Mouse (Mus musculus): ENCODE measurements around the gene Kdm2b.

The Kdm2b gene

DNA sequence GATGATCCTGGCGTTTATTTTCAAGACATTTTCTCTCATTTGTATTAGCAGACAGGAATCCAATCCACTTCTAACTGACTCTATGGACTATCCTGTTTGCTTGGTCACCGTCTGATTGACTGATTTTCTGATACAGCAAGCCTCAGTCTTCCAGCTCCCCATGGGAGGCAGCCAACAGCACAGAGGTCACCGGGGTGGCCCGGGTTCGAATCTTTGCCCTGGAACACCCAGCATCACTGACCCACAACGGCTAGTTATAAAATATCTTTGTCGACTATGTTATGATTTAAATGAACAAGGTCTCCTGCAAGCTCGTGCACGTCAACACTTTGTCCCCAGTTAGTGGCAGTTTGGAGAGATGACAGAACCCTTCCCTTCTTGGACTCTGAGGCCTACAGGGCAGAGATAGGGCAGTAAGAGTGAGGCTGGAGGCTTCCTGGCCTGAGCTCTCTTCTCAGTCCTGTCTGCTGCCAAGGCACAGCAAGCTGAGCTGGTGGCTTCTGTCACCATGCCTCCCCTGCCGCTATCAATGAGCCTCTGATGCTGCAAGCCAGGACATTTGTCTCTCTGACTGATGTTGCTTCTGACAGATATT, 65.7 kb downstream of the Kdm2b start:
- peak; percentile 14 for DNase-seq

DNA sequence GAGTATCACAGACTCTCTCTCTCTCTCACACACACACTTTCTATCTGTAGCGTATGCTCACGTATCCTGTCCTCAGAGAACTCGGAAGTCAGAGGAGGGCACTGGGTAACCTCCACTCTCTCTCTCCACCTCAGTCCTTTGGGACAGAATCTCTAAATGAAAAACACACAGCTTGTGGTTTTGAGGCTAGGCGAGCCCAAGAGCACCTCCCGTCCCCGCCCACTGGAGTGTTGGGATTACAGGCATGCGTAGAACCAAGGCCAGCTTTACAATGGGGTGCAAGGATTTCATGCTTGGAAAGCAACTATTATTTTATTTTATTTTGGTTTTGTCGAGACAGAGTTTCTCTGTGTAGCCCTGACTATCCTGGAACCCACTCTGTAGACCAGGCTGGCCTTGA, 67.7 kb downstream of the Kdm2b start:
- no peak for DNase-seq

DNA sequence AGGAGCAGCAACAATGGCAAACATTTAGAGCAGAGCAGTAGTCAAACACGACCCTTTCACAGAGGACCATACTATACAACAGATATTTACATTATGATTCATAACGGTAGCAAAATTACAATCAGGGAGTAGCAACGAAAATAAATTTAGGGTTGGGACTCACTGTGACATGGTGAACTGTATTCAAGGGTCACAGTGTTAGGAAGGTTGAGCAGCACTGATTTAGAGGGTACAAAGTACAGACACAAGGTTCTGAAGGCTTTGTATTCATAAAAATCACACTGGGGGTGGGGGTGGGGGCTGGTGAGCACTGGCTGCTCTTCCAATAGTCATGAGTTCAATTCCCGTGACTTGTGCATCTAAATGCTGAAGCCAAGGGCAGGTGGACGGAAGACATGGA, 69.1 kb downstream of the Kdm2b start:
- DNase-seq, result no peak

DNA sequence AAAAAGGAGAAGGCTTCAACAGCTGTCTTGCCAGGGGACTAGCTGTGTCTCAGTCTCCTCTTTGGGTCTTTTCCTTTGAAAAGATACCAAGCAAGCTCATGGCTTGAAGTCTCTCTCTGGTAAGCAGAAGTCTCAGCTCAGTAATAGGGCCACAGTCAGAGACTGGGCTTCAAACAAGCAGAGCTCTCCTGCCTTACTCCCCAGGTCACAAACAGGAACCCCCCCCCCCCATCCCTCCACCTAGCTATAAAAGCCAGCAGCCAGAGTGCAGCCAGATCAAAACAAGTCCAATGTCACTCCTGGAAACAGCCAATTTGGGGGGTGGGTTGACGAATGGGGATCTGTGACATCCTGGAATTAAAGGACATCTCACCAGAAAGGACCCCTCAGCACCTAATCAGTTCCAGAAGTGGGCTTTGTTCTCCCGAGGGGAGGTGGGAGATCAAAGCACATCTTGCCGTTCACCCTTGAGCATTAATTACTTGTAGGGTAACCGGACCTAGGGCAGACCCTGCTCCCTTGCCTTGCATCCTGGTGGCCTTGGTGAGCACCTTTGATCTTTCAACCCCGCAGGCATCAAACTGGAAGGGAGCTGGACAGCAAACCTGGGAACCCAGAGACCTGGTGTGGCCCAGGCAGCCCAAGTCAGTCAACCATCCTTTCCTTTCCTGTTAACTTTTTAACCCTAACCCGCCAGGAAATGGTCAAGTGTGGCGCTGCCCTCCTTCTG, 71.5 kb downstream of the Kdm2b start:
- no peak for DNase-seq

DNA sequence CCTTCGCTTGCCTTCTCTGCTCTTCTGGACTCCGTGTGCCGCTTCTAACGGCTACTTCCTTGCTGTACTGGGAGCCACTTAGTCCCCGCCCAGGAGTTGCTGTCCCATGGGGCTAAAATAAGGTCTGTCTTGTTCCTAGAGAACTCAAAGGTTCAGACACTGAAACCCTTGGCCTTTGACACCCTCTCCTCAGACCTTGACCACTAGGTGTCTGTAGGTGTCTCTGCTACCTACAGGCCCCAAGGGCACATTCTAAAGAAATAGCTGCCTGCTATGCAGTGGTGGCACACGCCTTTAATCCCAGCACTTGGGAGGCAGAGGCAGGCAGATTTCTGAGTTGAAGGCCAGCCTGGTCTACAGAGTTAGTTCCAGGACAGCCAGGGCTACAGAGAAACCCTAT, 73.5 kb downstream of the Kdm2b start:
- no peak for DNase-seq

DNA sequence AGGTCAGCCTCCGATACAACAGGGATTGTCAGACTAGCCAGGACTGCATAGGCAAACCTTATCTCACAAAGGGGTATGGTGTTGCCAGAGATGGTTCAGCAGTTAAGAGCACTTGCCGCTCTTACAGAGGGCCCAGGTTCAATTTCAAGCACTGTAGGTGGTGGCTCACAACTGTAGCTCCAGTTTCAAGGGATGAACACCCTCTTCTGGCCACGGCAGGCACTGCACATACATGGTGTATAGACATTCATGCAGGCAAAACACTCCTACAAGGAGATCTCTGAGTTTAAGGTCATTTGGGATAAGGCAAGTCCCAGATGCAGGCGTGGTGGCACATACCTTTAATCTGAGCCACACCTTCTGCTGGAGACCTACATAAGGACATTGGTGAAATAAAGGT, 76.8 kb downstream of the Kdm2b start:
- no peak for DNase-seq

DNA sequence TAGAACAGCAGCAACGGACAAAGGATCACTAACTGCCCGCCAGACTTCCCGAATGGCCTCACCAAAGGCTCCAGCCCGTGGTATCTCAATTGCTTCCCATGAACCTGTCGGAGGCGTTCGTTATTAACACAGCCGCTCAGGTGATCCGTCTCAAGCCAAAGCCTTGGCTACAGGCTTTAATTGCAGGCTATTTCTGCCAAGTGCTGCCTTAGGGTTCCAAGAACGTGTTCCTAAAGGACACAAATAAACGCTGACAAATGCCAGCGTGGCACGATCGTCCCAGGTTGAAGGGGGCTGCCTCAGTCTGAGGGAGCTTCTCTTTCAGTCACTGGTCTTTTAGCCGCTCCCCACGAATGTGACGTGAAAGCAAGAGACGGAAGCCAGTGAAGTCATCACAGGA, 80.1 kb downstream of the Kdm2b start:
- DNase-seq, result no peak

DNA sequence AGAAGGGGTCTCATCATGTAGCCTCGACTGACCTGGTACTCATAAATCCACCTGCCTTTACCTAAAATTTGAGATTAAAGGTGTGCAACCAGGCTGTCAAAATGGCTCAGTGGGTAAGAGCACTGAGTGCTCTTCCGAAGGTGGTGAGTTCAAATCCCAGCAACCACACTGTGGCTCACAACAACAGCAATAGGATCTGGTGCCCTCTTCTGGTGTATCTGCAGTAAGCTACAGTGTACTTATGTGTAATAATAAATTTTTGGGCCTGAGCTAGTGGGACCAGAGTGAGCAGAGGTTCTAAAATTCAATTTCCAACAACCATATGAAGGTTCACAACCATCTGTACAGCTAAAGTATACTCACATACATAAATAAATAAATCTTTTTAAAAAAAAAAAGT, 81.6 kb downstream of the Kdm2b start:
- no peak for DNase-seq

DNA sequence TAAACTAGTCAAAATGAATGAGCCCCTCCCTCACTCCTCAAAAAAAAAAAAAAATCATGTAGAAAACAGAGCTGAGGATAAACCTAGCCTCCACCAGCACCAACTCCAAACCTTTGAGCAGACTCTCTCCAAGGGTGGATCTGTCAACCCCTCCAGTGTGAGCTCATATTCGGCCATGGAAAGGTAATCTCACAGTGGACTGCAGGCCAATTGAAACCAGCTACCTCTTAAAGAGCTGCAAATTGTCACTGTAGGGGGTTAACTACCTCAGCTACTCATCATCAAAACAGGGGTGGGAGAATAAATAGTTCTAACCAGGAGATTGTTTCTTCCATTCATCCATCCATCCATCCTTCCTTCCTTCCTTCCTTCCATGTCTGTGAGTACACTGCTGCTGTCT, 82.4 kb downstream of the Kdm2b start:
- DNase-seq, result no peak

DNA sequence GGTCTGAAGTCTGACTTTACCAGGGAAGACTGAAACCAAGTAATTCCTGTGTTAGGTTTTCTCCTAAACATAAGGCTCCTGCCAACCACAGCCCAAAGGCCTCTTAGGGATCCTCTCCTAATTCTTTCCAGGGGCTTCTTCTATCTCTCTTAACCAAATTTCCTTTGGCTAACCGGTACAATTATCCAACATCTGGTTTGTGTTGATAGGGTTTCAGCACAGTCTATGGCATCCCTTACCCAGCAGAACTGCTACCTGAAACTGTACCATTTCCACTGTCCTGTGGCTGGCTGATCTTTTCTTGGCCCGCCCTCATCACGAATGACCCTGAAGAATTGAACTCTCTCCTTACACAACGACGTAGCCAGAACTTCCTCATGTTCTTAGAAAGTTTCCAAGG, 86.5 kb downstream of the Kdm2b start:
- DNase-seq, result no peak

DNA sequence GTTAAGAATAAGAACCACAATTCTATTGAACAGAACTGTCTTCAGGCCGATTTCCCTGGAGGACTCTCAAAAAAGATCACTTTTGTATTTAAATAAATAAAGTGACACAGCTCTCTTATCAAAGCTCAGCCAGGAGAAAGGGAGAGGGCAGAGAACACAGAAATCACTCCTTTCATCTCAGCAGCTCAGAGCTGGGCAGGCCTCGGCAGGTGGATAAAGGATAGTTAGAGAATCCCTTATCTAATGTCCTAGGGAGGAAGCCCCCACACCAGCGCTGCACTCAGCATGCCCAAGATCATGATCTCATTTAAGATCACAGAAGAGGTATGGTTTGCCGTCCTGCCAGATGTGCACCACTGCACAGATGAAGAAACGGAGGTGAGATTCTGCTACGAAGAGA, 87.4 kb downstream of the Kdm2b start:
- no peak for DNase-seq

DNA sequence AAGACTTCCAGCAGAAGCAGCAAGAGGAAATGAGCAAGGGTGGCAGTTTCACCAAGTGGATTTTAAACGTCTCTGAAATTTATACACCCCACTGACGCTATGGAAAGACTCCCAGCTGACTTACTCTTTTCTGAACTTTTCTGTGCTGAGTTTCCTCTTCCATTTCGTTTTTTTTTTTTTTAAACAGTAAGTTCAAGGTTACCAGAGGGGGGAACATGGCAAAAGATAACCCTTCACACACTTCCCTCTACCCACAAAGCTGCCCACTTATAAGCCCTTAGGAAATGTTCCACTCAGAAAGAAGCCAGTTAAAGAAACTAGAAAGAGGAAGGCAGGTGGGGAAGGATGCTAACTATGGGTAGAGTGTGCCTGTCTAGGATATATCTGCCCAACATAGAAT, 88.0 kb downstream of the Kdm2b start:
- no peak for DNase-seq

DNA sequence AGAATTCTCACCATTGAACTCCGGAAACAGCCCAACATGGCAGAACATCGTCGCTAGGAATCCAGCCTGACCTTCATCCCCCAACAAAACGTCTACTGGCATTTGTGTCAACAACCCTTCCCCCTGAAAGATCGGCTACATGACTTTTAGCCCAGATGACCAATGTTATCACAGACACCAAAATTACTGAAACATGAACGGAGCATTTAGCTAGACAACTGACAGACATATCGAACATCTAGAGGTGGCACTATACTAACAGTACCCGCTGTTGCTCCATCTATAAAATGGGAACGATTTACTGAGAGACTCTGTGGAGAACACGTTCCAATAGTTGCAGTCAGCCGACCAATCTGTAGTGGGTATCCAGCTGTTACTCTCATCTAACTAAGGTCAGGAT, 88.4 kb downstream of the Kdm2b start:
- no peak for DNase-seq

DNA sequence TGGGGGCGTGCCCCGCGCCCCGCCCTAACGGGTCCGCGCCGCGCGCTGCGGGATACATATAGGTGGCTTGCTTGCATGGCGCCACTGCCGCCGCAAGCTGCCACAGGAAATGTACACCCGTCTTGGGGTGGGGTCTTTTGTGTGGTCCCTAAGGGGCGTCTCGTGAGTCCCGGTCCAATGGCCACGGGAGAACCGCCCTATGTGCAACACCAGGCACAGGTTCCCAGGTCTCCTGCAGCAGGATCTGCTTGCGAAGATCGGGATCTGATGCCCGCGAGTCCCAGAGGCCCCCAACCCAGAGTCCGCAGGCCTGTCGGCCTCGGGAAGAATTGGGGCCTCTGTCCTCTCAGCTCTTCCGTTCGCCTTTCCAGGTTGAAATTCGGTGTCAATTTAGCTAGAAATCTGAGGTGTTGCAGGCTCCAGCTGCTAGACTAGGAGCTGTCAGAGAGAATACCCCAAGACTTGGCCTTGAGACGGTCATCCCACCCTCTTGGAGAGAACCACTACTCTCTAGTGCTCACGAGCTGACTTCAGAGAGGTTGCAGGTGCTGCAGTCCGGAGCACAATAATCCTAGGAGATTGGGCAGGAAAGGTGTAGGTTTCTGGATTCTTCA, 89.0 kb downstream of the Kdm2b start:
- no peak for DNase-seq

DNA sequence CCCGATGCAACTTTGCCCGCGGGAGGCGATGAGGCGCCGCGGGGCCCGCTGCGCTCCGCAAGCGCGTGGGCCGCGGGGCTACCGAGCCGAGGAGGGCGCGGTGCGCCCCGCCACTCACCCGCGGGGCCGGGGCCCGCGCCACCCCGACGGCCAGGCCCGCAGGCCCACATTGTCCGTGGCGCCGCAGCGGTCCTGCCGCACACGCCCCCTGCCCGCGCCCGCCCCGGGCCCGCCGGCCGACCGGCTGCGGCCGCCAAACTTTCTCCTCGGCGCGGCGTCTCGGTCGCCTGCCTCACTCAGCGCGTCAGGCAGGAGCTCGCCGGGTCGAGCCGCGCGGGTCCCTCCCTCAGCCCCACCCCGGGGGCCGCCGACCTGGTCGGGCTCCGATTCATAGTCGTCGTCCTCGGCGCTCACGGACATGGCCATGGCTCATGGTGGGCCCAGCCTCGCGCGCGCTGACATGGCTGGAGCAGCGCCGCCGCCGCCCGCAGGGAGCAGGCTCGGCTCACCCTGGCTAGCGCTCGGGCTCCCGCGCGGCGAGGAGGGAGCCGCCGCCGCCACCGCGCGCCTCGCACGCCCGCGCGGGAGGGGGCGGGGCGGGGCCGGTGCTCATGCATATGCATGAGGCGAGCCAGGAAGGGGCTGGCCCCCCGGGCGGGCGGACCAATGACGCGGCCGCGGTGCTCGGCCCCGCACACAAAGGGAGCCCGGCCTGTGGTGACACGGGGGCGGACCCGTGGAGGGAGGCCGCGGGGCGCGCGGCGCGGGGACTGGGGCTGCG, 89.7 kb downstream of the Kdm2b start:
- DNase-seq, result peak; percentile 95

DNA sequence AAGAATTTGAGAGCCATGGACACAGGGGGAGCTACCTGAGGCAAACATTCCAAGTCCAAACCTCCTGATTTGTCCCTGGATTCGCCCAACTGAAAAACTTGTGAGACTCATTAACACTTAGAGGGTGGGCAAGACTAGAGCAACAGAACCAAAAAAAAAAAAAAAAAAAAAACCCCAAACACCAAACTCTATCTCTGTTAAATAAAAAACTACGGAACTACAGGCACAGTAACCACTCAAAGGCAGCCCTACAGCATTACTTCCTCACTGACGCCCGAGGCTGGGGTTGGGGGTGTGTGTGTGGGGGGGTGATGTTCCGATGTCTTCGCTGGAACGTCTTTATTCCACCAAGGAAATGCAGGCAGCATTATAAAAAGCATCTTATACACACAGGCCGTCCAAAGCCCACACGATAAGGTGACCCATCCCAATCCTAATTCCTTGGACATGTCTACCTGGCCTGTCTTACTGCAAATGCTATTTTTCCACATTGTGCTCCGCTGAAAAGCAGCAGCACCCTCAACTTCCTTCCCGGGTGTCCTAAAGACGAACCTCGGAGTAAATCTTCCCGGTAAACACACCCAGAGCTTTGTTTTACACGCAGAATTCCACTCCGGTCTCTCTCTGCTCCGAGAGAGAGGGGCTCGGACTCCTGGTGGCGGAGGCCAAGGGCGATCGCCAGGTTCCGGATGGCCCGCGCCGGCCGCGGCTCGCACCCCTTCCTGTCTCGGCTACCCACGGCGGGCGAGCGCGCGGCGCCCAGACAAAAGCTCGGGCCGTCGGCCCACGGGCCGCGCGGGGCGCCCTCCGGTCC, 90.5 kb downstream of the Kdm2b start:
- DNase-seq, result peak; percentile 47

DNA sequence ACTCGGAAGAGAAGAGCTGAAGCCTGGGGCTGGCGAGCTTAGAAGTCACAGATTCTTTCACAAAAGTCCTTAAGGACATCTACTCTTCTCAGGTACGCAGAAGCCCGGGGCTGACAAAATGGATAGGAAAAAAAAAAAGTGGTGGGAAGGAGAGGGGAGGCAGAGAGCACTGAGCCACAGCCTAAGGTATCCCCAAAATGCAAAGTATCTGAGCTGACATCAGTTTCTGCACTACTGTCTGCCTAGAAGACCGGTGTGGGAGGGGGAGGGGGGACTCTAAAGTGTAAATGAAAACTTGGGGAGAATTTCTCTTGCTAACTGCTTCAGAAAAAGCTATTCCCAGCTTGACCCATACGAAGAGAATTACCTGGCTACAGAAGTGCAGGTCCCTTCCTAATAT, 91.5 kb downstream of the Kdm2b start:
- DNase-seq, result no peak

DNA sequence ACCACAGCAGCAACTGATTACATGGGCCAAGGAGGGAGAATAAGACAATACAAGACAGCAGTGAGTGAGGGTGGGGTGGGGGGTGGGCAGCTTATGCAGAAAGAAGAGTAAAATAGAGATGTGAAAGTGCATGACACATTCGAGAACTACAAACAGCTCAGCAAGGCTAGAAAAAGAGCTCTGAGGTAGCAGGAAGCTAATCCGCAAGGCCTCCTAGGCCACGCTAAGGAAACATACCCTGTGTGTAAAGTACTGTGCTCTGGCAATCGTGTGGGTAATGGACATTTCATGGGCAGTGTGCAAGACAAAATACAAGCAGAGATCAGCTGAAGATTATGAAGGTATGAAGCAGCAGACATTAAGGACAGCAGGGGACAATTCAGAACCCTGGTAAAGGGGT, 94.8 kb downstream of the Kdm2b start:
- DNase-seq, result no peak

DNA sequence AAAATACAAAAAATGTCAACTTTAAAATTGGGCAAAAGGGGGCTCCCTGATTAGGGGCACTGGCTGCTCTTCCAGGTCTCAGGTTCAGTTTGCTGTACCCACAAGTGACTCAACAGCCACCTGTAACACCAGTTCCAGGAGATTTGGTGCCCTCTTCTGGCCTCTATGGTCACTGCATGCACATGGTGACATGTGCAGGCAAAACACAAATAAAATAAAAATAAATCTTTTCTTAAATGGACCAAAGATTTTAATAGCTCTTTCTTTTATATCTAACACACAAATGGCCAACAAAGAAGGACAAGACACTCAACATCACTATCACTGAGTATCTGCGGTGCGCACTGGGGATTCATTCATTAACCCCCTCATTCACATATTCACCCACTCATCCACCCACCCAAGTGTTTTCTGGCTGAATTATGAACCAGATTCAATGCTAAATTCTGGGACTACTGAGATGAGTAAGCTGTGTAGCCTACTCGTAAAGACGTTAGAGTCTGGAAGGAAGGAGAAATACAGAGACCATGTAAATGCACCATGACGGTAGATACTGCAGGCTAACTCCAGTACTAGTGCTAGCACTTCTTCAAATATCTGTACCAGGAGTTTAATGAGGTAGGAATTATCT, 95.5 kb downstream of the Kdm2b start:
- DNase-seq, result peak; percentile 60

DNA sequence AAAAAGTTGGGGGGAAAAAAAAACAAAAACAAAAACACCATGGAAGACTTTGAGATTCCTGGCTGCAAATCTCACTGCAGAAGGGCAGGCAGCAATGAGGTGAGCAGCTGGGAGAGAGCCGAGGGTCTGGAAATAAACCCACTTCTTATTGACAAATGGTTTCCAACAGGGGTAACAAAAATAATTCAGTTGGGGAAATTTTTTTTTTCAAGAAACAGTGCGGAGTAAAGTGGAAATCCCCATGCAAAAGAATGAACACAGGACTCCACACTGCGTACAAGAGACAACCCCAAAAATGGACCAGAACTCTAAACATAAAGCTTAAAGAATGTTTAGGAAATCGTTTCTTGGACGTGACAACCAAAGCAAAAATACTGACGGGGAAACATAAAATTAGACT, 96.4 kb downstream of the Kdm2b start:
- DNase-seq, result no peak

DNA sequence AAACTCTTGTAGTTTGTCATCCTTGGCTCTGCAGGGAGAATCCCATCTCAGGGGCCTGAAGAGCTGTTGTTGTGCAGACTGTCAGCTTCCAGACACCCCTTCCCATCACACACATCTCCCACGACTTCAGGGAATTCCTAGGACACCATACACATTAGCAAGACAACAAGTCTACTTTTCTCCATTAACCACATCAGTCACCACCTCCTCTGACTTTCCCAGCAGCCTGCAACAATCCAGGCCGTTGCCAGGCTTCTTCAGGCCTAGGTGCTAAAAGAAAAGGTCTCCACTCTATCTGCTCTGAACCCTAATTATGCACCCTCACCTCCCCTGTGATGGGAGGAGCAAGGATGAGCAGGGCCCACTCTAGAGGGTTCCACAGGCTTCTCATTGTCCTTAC, 99.2 kb downstream of the Kdm2b start:
- no peak for DNase-seq

DNA sequence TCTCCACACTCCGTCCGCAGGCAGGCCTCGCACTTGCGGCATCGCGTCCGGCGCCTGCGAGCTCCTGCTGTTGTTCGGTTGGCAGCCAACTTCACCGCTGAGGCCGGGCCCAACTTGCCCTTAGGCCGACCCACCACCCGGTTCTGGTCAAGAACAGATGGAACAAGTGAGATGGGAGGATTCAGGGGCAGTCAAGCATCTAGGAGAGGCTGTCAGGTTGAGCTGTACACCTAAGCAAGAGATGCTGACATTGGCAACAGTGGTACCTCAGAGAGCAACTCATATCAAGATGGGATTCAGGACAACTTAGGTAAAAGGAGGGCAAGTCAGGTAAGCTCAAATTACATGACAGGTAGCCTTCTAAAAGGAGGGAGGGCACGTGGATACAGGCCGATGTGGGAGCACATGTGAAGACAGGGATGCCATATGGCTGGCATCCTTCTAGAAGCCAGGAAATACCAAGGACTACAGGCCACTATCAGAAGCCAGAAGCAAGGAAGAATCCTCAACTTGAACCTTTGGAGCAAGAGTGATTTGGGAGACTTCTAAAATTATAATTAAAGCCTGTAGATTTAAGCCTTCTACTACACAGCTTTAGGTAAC, 100.9 kb downstream of the Kdm2b start:
- DNase-seq, result no peak
